Mouse (Mus musculus) MEL (cell line): Measurements from ENCODE around the gene Aim2. TPM values are rescaled to one million over a fixed set of nuclear protein-coding genes. Genes with fewer than 3 reads are reported as not detected.

Experiments used
- DNase-seq: peaks from one replicate; pipeline ENCODE4 v3.0.0; 2011; ENCODE audit warnings: low read depth, low spot score
- H3K27ac ChIP-seq: 2 replicates; pipeline ENCODE4 v1.5.1; 2012; ENCODE audit warnings: low read depth, mild to moderate bottlenecking, control low read depth, low read length, moderate library complexity; ENCODE audit not compliant: control insufficient read depth
- H3K27me3 ChIP-seq, 2 experiments: fragments of 150-350 bp in 1 of 2; sonication (generic) in 1 of 2; 2 replicates each; pipeline ENCODE4 v1.6.1; 2012; ENCODE audit warnings: low read length in 2 of 2, mild to moderate bottlenecking in 2 of 2, improper control_type of control experiment in 1 of 2, moderate library complexity in 1 of 2; ENCODE audit not compliant: insufficient read depth in 2 of 2, control insufficient read depth in 1 of 2
- H3K36me3 ChIP-seq, 2 experiments: 2 replicates each; pipeline ENCODE4 v1.6.1; 2012 to 2014; ENCODE audit warnings: low read length in 2 of 2, improper control_type of control experiment in 1 of 2, inconsistent platforms in 1 of 2, mild to moderate bottlenecking in 1 of 2; ENCODE audit not compliant: insufficient read depth in 2 of 2, control insufficient read depth in 1 of 2
- H3K4me1 ChIP-seq, 2 experiments: fragments of 150-350 bp in 1 of 2; sonication (generic) in 1 of 2; 2 replicates each; pipeline ENCODE4 v1.6.1; 2012; ENCODE audit warnings: low read length in 2 of 2, improper control_type of control experiment in 1 of 2, mild to moderate bottlenecking in 1 of 2; ENCODE audit not compliant: insufficient read depth in 2 of 2, control insufficient read depth in 1 of 2
- H3K4me3 ChIP-seq, 2 experiments: fragments of 150-350 bp in 1 of 2; sonication (generic) in 1 of 2; 2 replicates each; pipeline ENCODE4 v1.5.1; 2012; ENCODE audit warnings: low read depth in 2 of 2, low read length in 2 of 2, mild to moderate bottlenecking in 2 of 2, moderate library complexity in 2 of 2, control low read depth in 1 of 2, improper control_type of control experiment in 1 of 2; ENCODE audit not compliant: control insufficient read depth in 1 of 2, insufficient read depth in 1 of 2
- H3K79me2 ChIP-seq: 2 replicates; pipeline ENCODE4 v1.6.1; 2012; ENCODE audit warnings: mild to moderate bottlenecking, low read length, moderate library complexity; ENCODE audit not compliant: control insufficient read depth, poor library complexity, insufficient read depth
- H3K9ac ChIP-seq: 2 replicates; pipeline ENCODE4 v1.6.1; 2012; ENCODE audit warnings: low read depth, mild to moderate bottlenecking, control low read depth, low read length, moderate library complexity; ENCODE audit not compliant: control insufficient read depth, poor library complexity, severe bottlenecking
- H3K9me3 ChIP-seq: fragments of 150-350 bp; sonication (generic); replicated peaks from 2 replicates; pipeline ENCODE4 v1.6.1; 2012; ENCODE audit warnings: mild to moderate bottlenecking, low read length, improper control_type of control experiment, moderate library complexity; ENCODE audit not compliant: insufficient read depth
- BHLHE40 ChIP-seq: IDR thresholded peaks from 2 replicates; pipeline ENCODE4 v1.6.1; 2012; ENCODE audit warnings: low read depth, mild to moderate bottlenecking, inconsistent platforms, low read length, improper control_type of control experiment, borderline replicate concordance
- CHD1 ChIP-seq: IDR thresholded peaks from 2 replicates; pipeline ENCODE4 v1.6.1; 2012; ENCODE audit warnings: low read depth, mild to moderate bottlenecking, inconsistent platforms, low read length, improper control_type of control experiment
- CTCF ChIP-seq, 3 experiments: IDR thresholded peaks in 2 of 3; conservative IDR thresholded peaks in 1 of 3; 2 replicates each; pipeline ENCODE4 v1.5.1; 2011 to 2012; ENCODE audit warnings: low read length in 3 of 3, low read depth in 2 of 3, mild to moderate bottlenecking in 2 of 3, improper control_type of control experiment in 1 of 3, inconsistent platforms in 1 of 3, mixed read lengths in 1 of 3, moderate library complexity in 1 of 3; ENCODE audit not compliant: control insufficient read depth in 1 of 3, insufficient read depth in 1 of 3, poor library complexity in 1 of 3, severe bottlenecking in 1 of 3
- E2F4 ChIP-seq: IDR thresholded peaks from 2 replicates; pipeline ENCODE4 v1.6.1; 2011; ENCODE audit warnings: low read depth, low read length, improper control_type of control experiment, borderline replicate concordance
- ELF1 ChIP-seq: IDR thresholded peaks from 2 replicates; pipeline ENCODE4 v1.6.1; 2014; ENCODE audit warnings: low read depth, mild to moderate bottlenecking, inconsistent platforms, low read length, improper control_type of control experiment, moderate library complexity
- EP300 ChIP-seq, 2 experiments: IDR thresholded peaks; 2 replicates each; pipeline ENCODE4 v1.6.1; 2011; ENCODE audit warnings: improper control_type of control experiment in 2 of 2, low read length in 2 of 2, low read depth in 1 of 2, mild to moderate bottlenecking in 1 of 2
- JUND ChIP-seq: IDR thresholded peaks from 2 replicates; pipeline ENCODE4 v1.6.1; 2011; ENCODE audit warnings: low read depth, mild to moderate bottlenecking, improper control_type of control experiment, low read length
- KAT2A ChIP-seq: conservative IDR thresholded peaks from 2 replicates; pipeline ENCODE4 v1.6.1; 2012; ENCODE audit warnings: low read depth, low read length, improper control_type of control experiment, inconsistent platforms
- MAFK ChIP-seq: IDR thresholded peaks from 2 replicates; pipeline ENCODE4 v1.6.1; 2011; ENCODE audit warnings: low read depth, mild to moderate bottlenecking, low read length, improper control_type of control experiment, borderline replicate concordance
- MAX ChIP-seq: IDR thresholded peaks from 2 replicates; pipeline ENCODE4 v1.6.1; 2011; ENCODE audit warnings: low read length, improper control_type of control experiment
- MEF2A ChIP-seq: IDR thresholded peaks from 2 replicates; pipeline ENCODE4 v1.6.1; 2014; ENCODE audit warnings: low read depth, mild to moderate bottlenecking, inconsistent platforms, low read length, improper control_type of control experiment; ENCODE audit not compliant: poor library complexity, insufficient replicate concordance, severe bottlenecking; ENCODE audit errors: extremely low read depth
- MXI1 ChIP-seq: IDR thresholded peaks from 2 replicates; pipeline ENCODE4 v1.6.1; 2011; ENCODE audit warnings: mild to moderate bottlenecking, low read depth, low read length, improper control_type of control experiment
- MYB ChIP-seq: IDR thresholded peaks from 2 replicates; pipeline ENCODE4 v1.6.1; 2011; ENCODE audit warnings: mild to moderate bottlenecking, low read depth, low read length, improper control_type of control experiment
- MYC ChIP-seq: IDR thresholded peaks from 2 replicates; pipeline ENCODE4 v1.6.1; 2011; ENCODE audit warnings: low read depth, mild to moderate bottlenecking, low read length, improper control_type of control experiment, moderate library complexity
- NRF1 ChIP-seq: IDR thresholded peaks from 2 replicates; pipeline ENCODE4 v1.6.1; 2014; ENCODE audit warnings: low read depth, mild to moderate bottlenecking, inconsistent platforms, low read length, improper control_type of control experiment, moderate library complexity; ENCODE audit not compliant: poor library complexity, insufficient read depth, severe bottlenecking
- POLR2A ChIP-seq, 2 experiments: IDR thresholded peaks; 2 replicates each; pipeline ENCODE4 v1.6.1; 2011 to 2012; ENCODE audit warnings: low read length in 2 of 2, mild to moderate bottlenecking in 2 of 2, control low read depth in 1 of 2, improper control_type of control experiment in 1 of 2, low read depth in 1 of 2, moderate library complexity in 1 of 2; ENCODE audit not compliant: control insufficient read depth in 1 of 2, insufficient read depth in 1 of 2, poor library complexity in 1 of 2
- POLR2AphosphoS5 ChIP-seq: IDR thresholded peaks from 2 replicates; pipeline ENCODE4 v1.6.1; 2012; ENCODE audit warnings: low read depth, borderline replicate concordance, mild to moderate bottlenecking, inconsistent platforms, low read length, moderate library complexity, mixed read lengths
- RAD21 ChIP-seq: IDR thresholded peaks from 2 replicates; pipeline ENCODE4 v1.6.1; 2011; ENCODE audit warnings: mild to moderate bottlenecking, low read depth, low read length, improper control_type of control experiment
- RCOR1 ChIP-seq: IDR thresholded peaks from 2 replicates; pipeline ENCODE4 v1.6.1; 2012; ENCODE audit warnings: low read depth, mild to moderate bottlenecking, inconsistent platforms, low read length, improper control_type of control experiment
- SIN3A ChIP-seq: IDR thresholded peaks from 2 replicates; pipeline ENCODE4 v1.6.1; 2012; ENCODE audit warnings: low read length, improper control_type of control experiment, inconsistent platforms
- TAL1 ChIP-seq: IDR thresholded peaks from 2 replicates; pipeline ENCODE4 v1.6.1; 2012; ENCODE audit warnings: mild to moderate bottlenecking, inconsistent platforms, low read length, moderate library complexity, mixed read lengths
- USF2 ChIP-seq, 2 experiments: IDR thresholded peaks; 2 replicates each; pipeline ENCODE4 v1.6.1; 2011 to 2012; ENCODE audit warnings: improper control_type of control experiment in 2 of 2, low read length in 2 of 2, borderline replicate concordance in 1 of 2, inconsistent platforms in 1 of 2, low read depth in 1 of 2, mild to moderate bottlenecking in 1 of 2; ENCODE audit not compliant: insufficient read depth in 1 of 2
- ZMIZ1 ChIP-seq: IDR thresholded peaks from 2 replicates; pipeline ENCODE4 v1.6.1; 2012; ENCODE audit warnings: low read depth, mild to moderate bottlenecking, inconsistent platforms, low read length, improper control_type of control experiment, moderate library complexity
- ZNF384 ChIP-seq: IDR thresholded peaks from 2 replicates; pipeline ENCODE4 v1.6.1; 2012; ENCODE audit warnings: low read depth, mild to moderate bottlenecking, inconsistent platforms, low read length, improper control_type of control experiment
- polyA plus RNA-seq, 2 experiments: library from polyadenylated mRNA; stranded (reverse) in 1 of 2; unstranded in 1 of 2; fragments of >175 nt in 1 of 2; fragments of >200 nt in 1 of 2; gene quantifications; 2 replicates each; pipeline versions ENCODE4 v1.2.1 to v1.2.4; 2012; ENCODE audit warnings: low replicate concordance in 2 of 2, low read depth in 1 of 2; ENCODE audit not compliant: insufficient read length in 2 of 2, insufficient read depth in 1 of 2, missing spikeins in 1 of 2
- total RNA-seq: library from RNA; depleted of rRNA; stranded (reverse); fragments of 300-350 nt; gene quantifications from 2 replicates; pipeline ENCODE4 v1.2.3, GENCODE M21; 2012

The Aim2 gene
- total and polyA plus RNA-seq, 3 experiments: 2.3 to 9.1 TPM; not detected in 1

DNA sequence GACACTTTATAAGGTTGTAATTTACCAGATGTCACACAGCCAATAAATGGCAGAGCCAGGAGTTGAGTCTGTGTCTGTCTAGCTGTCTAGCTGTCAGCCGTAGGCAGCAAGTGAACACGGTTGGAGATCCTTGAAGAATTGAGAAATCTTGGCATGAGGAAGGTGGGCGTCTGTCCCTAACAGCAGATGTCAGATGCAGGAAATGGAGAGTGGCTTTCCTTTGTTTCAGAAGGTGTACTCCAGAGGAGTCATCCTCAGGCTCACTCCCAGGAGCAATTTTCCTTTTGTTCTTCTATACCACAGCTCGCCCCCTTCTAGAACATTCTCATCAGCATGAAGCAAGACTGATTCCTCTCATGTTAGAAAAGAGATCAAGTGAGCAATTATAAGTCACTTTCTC, 99.9 kb downstream of the Aim2 start:
- H3K9ac ChIP-seq: no peak overlapping the region
- no peaks in the 10 kb centered on the region for H3K79me2 ChIP-seq
- H3K4me1 ChIP-seq: no peaks in the 10 kb centered on the region
- H3K27ac ChIP-seq: no peak overlapping the region
- TF ChIP-seq TAL1 (no peak), MYC (no peak), NRF1 (no peak), MXI1 (no peak), RAD21 (no peak), POLR2A (IDR thresholded peaks at IDR 0.05; ENCODE audit: control insufficient read depth in 1 of 2, insufficient read depth in 1 of 2, low read depth in 1 of 2, low read length in 2 of 2, poor library complexity in 1 of 2) (no peak), CHD1 (no peak), CTCF (IDR thresholded peaks at IDR 0.05 in 2 of 3, conservative IDR thresholded peaks at IDR 0.05 in 1 of 3; ENCODE audit: control insufficient read depth in 1 of 3, insufficient read depth in 1 of 3, low read depth in 2 of 3, low read length in 3 of 3, poor library complexity in 1 of 3, severe bottlenecking in 1 of 3) (no peak), MAX (no peak), ZMIZ1 (no peak), ELF1 (no peak), USF2 (IDR thresholded peaks at IDR 0.05; ENCODE audit: borderline replicate concordance in 1 of 2, insufficient read depth in 1 of 2, low read depth in 1 of 2, low read length in 2 of 2) (no peak)
- TF ChIP-seq, all 39 proteins: peak for 0
- no peaks in the 10 kb centered on the region for H3K36me3 ChIP-seq
- no peaks in the 10 kb centered on the region for H3K9me3 ChIP-seq
- no peak overlapping the region for H3K4me3 ChIP-seq
- DNase-seq: no peak
- no peaks in the 10 kb centered on the region for H3K27me3 ChIP-seq

DNA sequence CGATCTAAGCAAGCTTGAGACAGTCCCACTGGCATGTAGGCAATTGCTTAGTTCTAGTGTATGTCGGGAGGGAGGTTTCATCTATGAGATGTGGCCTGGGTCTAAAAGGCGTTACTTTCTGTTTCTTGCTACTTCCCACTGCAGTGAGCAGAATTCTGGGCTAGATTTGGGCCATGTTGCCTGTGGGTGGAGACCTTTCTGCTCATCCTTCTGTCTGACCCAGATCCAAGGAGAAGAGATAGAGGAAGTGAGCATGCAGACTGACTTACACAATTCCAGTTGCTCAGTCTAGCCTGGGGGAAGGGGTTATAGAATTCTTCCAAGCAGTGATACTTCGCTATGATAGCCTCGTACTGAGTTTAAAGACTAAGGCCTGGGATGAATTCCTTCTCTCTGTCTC, 101.0 kb downstream of the Aim2 start:
- DNase-seq: no peak
- no peaks in the 10 kb centered on the region for H3K27me3 ChIP-seq
- TF ChIP-seq BHLHE40 (no peak), RCOR1 (no peak), MAFK (no peak), MYB (no peak), TAL1 (no peak), POLR2AphosphoS5 (no peak), CHD1 (no peak), E2F4 (no peak), EP300 (IDR thresholded peaks at IDR 0.05; ENCODE audit: low read depth in 1 of 2, low read length in 2 of 2) (no peak), ZMIZ1 (no peak), USF2 (IDR thresholded peaks at IDR 0.05; ENCODE audit: borderline replicate concordance in 1 of 2, insufficient read depth in 1 of 2, low read depth in 1 of 2, low read length in 2 of 2) (no peak), ZNF384 (no peak), SIN3A (no peak), JUND (no peak), MEF2A (no peak), KAT2A (no peak), ELF1 (no peak)
- H3K9ac ChIP-seq: no peak overlapping the region
- H3K27ac ChIP-seq: no peak overlapping the region
- H3K4me1 ChIP-seq: no peaks in the 10 kb centered on the region
- H3K9me3 ChIP-seq: no peaks in the 10 kb centered on the region
- no peak overlapping the region for H3K4me3 ChIP-seq
- no peaks in the 10 kb centered on the region for H3K36me3 ChIP-seq
- H3K79me2 ChIP-seq: no peaks in the 10 kb centered on the region
